ENCODE assay signal across 20 mouse cellular contexts in the genomic region with DNA sequence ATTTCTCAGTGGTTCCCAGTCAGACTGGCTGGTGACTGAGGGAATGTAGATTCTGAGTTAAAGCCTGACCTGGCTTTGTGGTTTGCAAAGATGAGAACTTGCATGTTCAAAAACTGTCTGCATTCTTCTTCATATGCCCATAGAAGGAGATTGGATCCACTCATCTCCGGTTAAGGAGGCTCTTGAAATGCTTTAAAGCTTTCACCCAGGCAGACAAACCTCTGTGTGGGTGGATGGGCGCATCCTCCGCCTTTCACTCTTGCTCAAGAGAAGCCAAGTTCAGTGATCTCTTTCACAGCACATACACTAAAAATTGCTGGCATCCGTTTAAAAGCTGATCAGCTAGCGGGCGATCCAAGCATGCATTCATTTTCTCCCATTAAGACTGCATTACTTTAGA.
A peak's percentile ranks its signal among the peaks of the same experiment; 100 is the strongest.
DNase-seq lines count a peak whose midpoint lies in the region; ATAC-seq and TF ChIP-seq lines count a peak whose summit lies in the region.
"Had no signal": no experiment of that assay in that cellular context is flagged by ENCODE, and none has a peak within 500 bp of the region (broad histone marks: within the 10 kb centered on the region; RNA-seq: fewer than 3 reads in every experiment).

No protein-coding gene starts in this region.

- no peak overlapping the region for H3K27ac ChIP-seq in lung, embryonic 14.5 days (ENCODE audit: low read depth)
- H3K27ac ChIP-seq in forebrain, embryonic 16.5 days (ENCODE audit: low read length), result no peak overlapping the region
- H3K27ac ChIP-seq: forebrain, embryonic 15.5 days; gastrocnemius, adult 2 months; hindbrain, postnatal 0 days; kidney, embryonic 15.5 days; midbrain, embryonic 15.5 days had no signal

- H3K9ac ChIP-seq in lung, embryonic 14.5 days, result no peak overlapping the region
- no peak overlapping the region for H3K9ac ChIP-seq in forebrain, embryonic 16.5 days (replicated peaks; ENCODE audit: low read depth, low read length)
- H3K9ac ChIP-seq: forebrain, embryonic 15.5 days; kidney, embryonic 15.5 days; midbrain, embryonic 15.5 days had no signal

- DNase-seq in lung, embryonic 14.5 days, result peak; percentile 1
- no peak for DNase-seq in lung, postnatal 14 days
- DNase-seq in CD4-positive helper T cell, adult 2 months (ENCODE audit: low read depth, low spot score), result peak; percentile 77
- DNase-seq in T-cell, adult 2 months (ENCODE audit: low spot score), result peak; percentile 76
- DNase-seq in thymus, postnatal 0 days (ENCODE audit: low spot score), result peak; percentile 4
- DNase-seq in cerebellum, postnatal 25 days, result no peak
- no peak for DNase-seq in gastrocnemius, postnatal 14 days
- DNase-seq: cerebellum, adult 2 months; embryo, embryonic 11 days; gastrocnemius, adult 2 months; heart, postnatal 36 days; liver; lung, adult 18-20 months had no signal

- H3K9me3 ChIP-seq in lung, embryonic 14.5 days (ENCODE audit: low read depth, low read length), result no peaks in the 10 kb centered on the region
- H3K9me3 ChIP-seq in forebrain, embryonic 16.5 days (ENCODE audit: control insufficient read depth, low read length), result no peaks in the 10 kb centered on the region
- H3K9me3 ChIP-seq: forebrain, embryonic 15.5 days; kidney, embryonic 15.5 days; midbrain, embryonic 15.5 days had no signal

- 85% methylated on average over 6 of the region's 6 CpGs for WGBS in lung, embryonic 14.5 days
- WGBS in forebrain, embryonic 16.5 days, result 79% methylated on average over 6 of the region's 6 CpGs

- intact Hi-C loops in gastrocnemius, postnatal 14 days (cut with DNase I; ENCODE audit: low total_unique reads), result no loop called here

- H3K36me3 ChIP-seq in lung, embryonic 14.5 days (ENCODE audit: insufficient read depth), result no peaks in the 10 kb centered on the region
- no peaks in the 10 kb centered on the region for H3K36me3 ChIP-seq in forebrain, embryonic 16.5 days (ENCODE audit: control insufficient read depth, insufficient read depth)
- H3K36me3 ChIP-seq: forebrain, embryonic 15.5 days; kidney, embryonic 15.5 days; midbrain, embryonic 15.5 days had no signal

- no peak overlapping the region for H3K4me2 ChIP-seq in lung, embryonic 14.5 days
- no peak overlapping the region for H3K4me2 ChIP-seq in forebrain, embryonic 16.5 days (ENCODE audit: low read length)
- H3K4me2 ChIP-seq: forebrain, embryonic 15.5 days; heart, embryonic 11.5 days; kidney, embryonic 15.5 days; midbrain, embryonic 15.5 days had no signal

- TF ChIP-seq CTCF in lung, embryonic 14.5 days (IDR thresholded peaks at IDR 0.05; ENCODE audit: low read depth), result no peak

- no peaks in the 10 kb centered on the region for H3K4me1 ChIP-seq in lung, embryonic 14.5 days (ENCODE audit: insufficient read depth)
- H3K4me1 ChIP-seq in forebrain, embryonic 16.5 days (replicated peaks; ENCODE audit: control insufficient read depth, insufficient read depth, low read length), result no peaks in the 10 kb centered on the region
- H3K4me1 ChIP-seq: forebrain, embryonic 15.5 days; kidney, embryonic 15.5 days; midbrain, embryonic 15.5 days had no signal

- no peak overlapping the region for H3K4me3 ChIP-seq in lung, embryonic 14.5 days (ENCODE audit: low read depth, low read length)
- no peak overlapping the region for H3K4me3 ChIP-seq in forebrain, embryonic 16.5 days (replicated peaks; ENCODE audit: low read length)
- H3K4me3 ChIP-seq: forebrain, embryonic 15.5 days; gastrocnemius, adult 2 months; kidney, embryonic 15.5 days; midbrain, embryonic 15.5 days had no signal

- H3K27me3 ChIP-seq in lung, embryonic 14.5 days (ENCODE audit: insufficient read depth, low read length), result peaks cover 5% of the 10 kb centered on the region; the same call in 1 of the 2 replicates
- no peaks in the 10 kb centered on the region for H3K27me3 ChIP-seq in forebrain, embryonic 16.5 days (replicated peaks; ENCODE audit: control insufficient read depth, insufficient read depth, low read length)
- H3K27me3 ChIP-seq: CH12.LX; forebrain, embryonic 15.5 days; midbrain, embryonic 15.5 days had no signal

- ATAC-seq in lung, embryonic 14.5 days (ENCODE audit: insufficient read depth), result no peak
- ATAC-seq in forebrain, embryonic 16.5 days, result no peak
- ATAC-seq: forebrain, embryonic 15.5 days; hindbrain, postnatal 0 days; midbrain, embryonic 15.5 days had no signal

Comparison
In these comparisons a context has a peak if more than half of its experiments do, and no peak if none do; other contexts are left out.
1. DNase-seq: peak in lung, embryonic 14.5 days (single experiment), CD4-positive helper T cell, adult 2 months (single experiment), T-cell, adult 2 months (single experiment) and thymus, postnatal 0 days (single experiment); none in lung, postnatal 14 days (single experiment), cerebellum, postnatal 25 days (0 of 2) and gastrocnemius, postnatal 14 days (single experiment).